Mouse (Mus musculus): ENCODE measurements around the gene Mut.
A peak's percentile ranks its signal among the peaks of the same experiment; 100 is the strongest.

The Mut gene

GRCm38 (mm10) chr17:40934420-40935231 is at the start of gene Mut, which contains the start of gene Cenpq:
Gene Mut (plus strand): TSS chr17:40934685.
Gene Cenpq (minus strand): TSS chr17:40935047.
- Histone ChIP-seq H3K4me1 (replicated peaks; ENCODE audit: low read depth, low read length) (peaks cover 9% of the 10 kb centered on the region), H3K36me3 (ENCODE audit: insufficient read depth, low read length) (peaks cover 53% of the 10 kb centered on the region), H3K4me3 (replicated peaks; ENCODE audit: low read length) (peak within 1 kb of the TSS; percentile 90), H3K27me3 (ENCODE audit: insufficient read depth, low read length) (no peaks in the 10 kb centered on the region), H3K9me3 (ENCODE audit: low read length) (no peaks in the 10 kb centered on the region)
- no peak for TF ChIP-seq POU5F1 (IDR thresholded peaks at IDR 0.05; ENCODE audit: borderline replicate concordance, low read length)
- no peak for TF ChIP-seq CTCF (conservative IDR thresholded peaks at IDR 0.05; ENCODE audit: low read length)
- no peak for TF ChIP-seq NANOG (IDR thresholded peaks at IDR 0.05; ENCODE audit: borderline replicate concordance, low read length)

- Histone ChIP-seq H3K4me1 (replicated peaks; ENCODE audit: low read depth, low read length) (peaks cover 5% of the 10 kb centered on the region; the same call in 1 of the 2 replicates), H3K4me3 (replicated peaks; ENCODE audit: low read length) (no peak overlapping the region), H3K9me3 (ENCODE audit: low read length) (no peaks in the 10 kb centered on the region), H3K27me3 (ENCODE audit: insufficient read depth, low read length) (peaks cover 8% of the 10 kb centered on the region), H3K36me3 (ENCODE audit: insufficient read depth, low read length) (no peaks in the 10 kb centered on the region)
- no peak for TF ChIP-seq CTCF (conservative IDR thresholded peaks at IDR 0.05; ENCODE audit: low read length)
- no peak for TF ChIP-seq NANOG (IDR thresholded peaks at IDR 0.05; ENCODE audit: borderline replicate concordance, low read length)
- no peak for TF ChIP-seq POU5F1 (IDR thresholded peaks at IDR 0.05; ENCODE audit: borderline replicate concordance, low read length)
Observed at GRCm38 (mm10) chr17:40885155-40885554, 49.3 kb upstream of the Mut start.

GRCm38 (mm10) chr17:40887849-40888536 is 46.5 kb upstream of the Mut start:
- TF ChIP-seq NANOG (IDR thresholded peaks at IDR 0.05; ENCODE audit: borderline replicate concordance, low read length) (no peak), CTCF (conservative IDR thresholded peaks at IDR 0.05; ENCODE audit: low read length) (no peak), POU5F1 (IDR thresholded peaks at IDR 0.05; ENCODE audit: borderline replicate concordance, low read length) (no peak)
- Histone ChIP-seq H3K27me3 (ENCODE audit: insufficient read depth, low read length) (no peaks in the 10 kb centered on the region), H3K9me3 (ENCODE audit: low read length) (no peaks in the 10 kb centered on the region), H3K4me1 (replicated peaks; ENCODE audit: low read depth, low read length) (0 out of 2 replicates have a peak, but pooled peaks cover 3% of the 10 kb centered on the region), H3K4me3 (replicated peaks; ENCODE audit: low read length) (no peak overlapping the region), H3K36me3 (ENCODE audit: insufficient read depth, low read length) (no peaks in the 10 kb centered on the region)

- Histone ChIP-seq H3K9me3 (ENCODE audit: low read length) (no peaks in the 10 kb centered on the region), H3K36me3 (ENCODE audit: insufficient read depth, low read length) (no peaks in the 10 kb centered on the region), H3K4me1 (replicated peaks; ENCODE audit: low read depth, low read length) (peaks cover 32% of the 10 kb centered on the region), H3K27me3 (ENCODE audit: insufficient read depth, low read length) (peaks cover 2% of the 10 kb centered on the region; the same call in 1 of the 2 replicates), H3K4me3 (replicated peaks; ENCODE audit: low read length) (no peak overlapping the region)
- no peak for TF ChIP-seq NANOG (IDR thresholded peaks at IDR 0.05; ENCODE audit: borderline replicate concordance, low read length)
- TF ChIP-seq CTCF (conservative IDR thresholded peaks at IDR 0.05; ENCODE audit: low read length), result peak; percentile 52
Observed at GRCm38 (mm10) chr17:40896863-40897262, 37.6 kb upstream of the Mut start.

DNA sequence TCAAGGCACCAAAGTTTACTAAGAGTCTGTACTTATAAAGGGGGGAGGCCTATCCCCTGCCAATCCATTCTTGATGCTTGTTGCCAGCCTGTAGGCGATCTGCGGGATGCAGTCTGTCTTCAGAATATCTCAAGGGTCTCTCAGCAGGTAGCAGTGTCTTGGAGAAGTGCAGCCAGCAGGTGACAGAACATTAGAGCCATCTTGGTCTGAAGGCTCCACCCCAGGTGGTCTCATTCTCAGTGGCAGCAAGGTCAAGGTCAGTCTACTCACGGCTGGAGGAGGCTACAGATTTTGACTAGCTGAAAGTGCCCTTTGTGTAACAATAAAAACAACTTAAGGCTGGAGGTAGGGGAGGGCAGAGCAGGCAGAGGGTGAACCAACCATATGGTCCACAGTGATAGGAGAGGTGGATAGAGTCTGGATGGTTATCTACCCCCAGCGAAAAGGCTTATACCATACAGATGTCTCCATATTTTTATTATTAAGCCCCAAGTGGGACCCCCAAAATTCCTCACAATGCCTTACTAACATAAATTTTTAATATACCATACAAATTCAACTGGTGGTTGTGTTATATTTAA is 34.6 kb upstream of the Mut start:
- Histone ChIP-seq H3K27me3 (ENCODE audit: insufficient read depth, low read length) (peaks cover 2% of the 10 kb centered on the region; the same call in 1 of the 2 replicates), H3K4me1 (replicated peaks; ENCODE audit: low read depth, low read length) (peaks cover 37% of the 10 kb centered on the region), H3K4me3 (replicated peaks; ENCODE audit: low read length) (no peak overlapping the region), H3K9me3 (ENCODE audit: low read length) (no peaks in the 10 kb centered on the region), H3K36me3 (ENCODE audit: insufficient read depth, low read length) (no peaks in the 10 kb centered on the region)
- TF ChIP-seq NANOG (IDR thresholded peaks at IDR 0.05; ENCODE audit: borderline replicate concordance, low read length) (peak; percentile 92), CTCF (conservative IDR thresholded peaks at IDR 0.05; ENCODE audit: low read length) (no peak)

- H3K4me1 ChIP-seq (replicated peaks; ENCODE audit: low read depth, low read length), result peaks cover 40% of the 10 kb centered on the region
- no peaks in the 10 kb centered on the region for H3K36me3 ChIP-seq (ENCODE audit: insufficient read depth, low read length)
- H3K4me3 ChIP-seq (replicated peaks; ENCODE audit: low read length), result no peak overlapping the region
- no peaks in the 10 kb centered on the region for H3K27me3 ChIP-seq (ENCODE audit: insufficient read depth, low read length)
- TF ChIP-seq POU5F1 (IDR thresholded peaks at IDR 0.05; ENCODE audit: borderline replicate concordance, low read length), result no peak
- no peak for TF ChIP-seq CTCF (conservative IDR thresholded peaks at IDR 0.05; ENCODE audit: low read length)
- peaks cover 11% of the 10 kb centered on the region for H3K9me3 ChIP-seq (ENCODE audit: low read length)
Observed at GRCm38 (mm10) chr17:40903345-40903744, 31.1 kb upstream of the Mut start.

DNA sequence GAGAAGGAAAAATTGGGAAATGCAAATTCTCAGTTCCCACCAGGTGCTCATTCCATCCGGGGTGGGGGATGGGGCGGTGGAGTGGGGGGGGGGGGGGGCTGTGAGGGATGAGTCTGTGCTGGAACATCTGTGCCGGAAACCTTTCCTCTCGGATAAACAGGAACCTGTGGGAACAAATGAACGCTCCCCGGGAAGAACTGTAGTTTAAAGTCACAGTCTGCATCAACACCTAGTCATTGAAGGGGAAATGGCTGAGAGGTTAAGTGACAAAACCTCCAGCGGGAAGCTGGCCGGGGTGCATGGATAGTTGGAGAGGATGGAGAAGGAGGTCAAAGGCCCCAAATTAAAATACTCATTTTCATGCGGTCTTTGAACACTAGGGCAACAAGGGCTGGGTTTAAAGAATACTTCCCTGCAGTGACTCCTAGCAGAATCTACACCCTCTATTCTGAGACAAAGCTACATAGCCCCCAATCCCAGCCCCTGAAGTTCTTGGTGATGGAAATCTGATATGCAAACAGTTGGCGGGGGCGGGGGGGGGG is 30.4 kb upstream of the Mut start:
- Histone ChIP-seq H3K36me3 (ENCODE audit: insufficient read depth, low read length) (no peaks in the 10 kb centered on the region), H3K4me3 (replicated peaks; ENCODE audit: low read length) (no peak overlapping the region), H3K27me3 (ENCODE audit: insufficient read depth, low read length) (no peaks in the 10 kb centered on the region), H3K9me3 (ENCODE audit: low read length) (peaks cover 11% of the 10 kb centered on the region), H3K4me1 (replicated peaks; ENCODE audit: low read depth, low read length) (peaks cover 37% of the 10 kb centered on the region)
- TF ChIP-seq CTCF (conservative IDR thresholded peaks at IDR 0.05; ENCODE audit: low read length) (no peak), NANOG (IDR thresholded peaks at IDR 0.05; ENCODE audit: borderline replicate concordance, low read length) (no peak; the same call in 1 of the 2 replicates), POU5F1 (IDR thresholded peaks at IDR 0.05; ENCODE audit: borderline replicate concordance, low read length) (no peak)

GRCm38 (mm10) chr17:40904721-40905154 is 29.7 kb upstream of the Mut start:
- no peaks in the 10 kb centered on the region for H3K27me3 ChIP-seq (ENCODE audit: insufficient read depth, low read length)
- H3K4me3 ChIP-seq (replicated peaks; ENCODE audit: low read length), result peak overlapping the region; percentile 63
- H3K36me3 ChIP-seq (ENCODE audit: insufficient read depth, low read length), result no peaks in the 10 kb centered on the region
- peaks cover 31% of the 10 kb centered on the region for H3K4me1 ChIP-seq (replicated peaks; ENCODE audit: low read depth, low read length)
- peaks cover 11% of the 10 kb centered on the region for H3K9me3 ChIP-seq (ENCODE audit: low read length)
- TF ChIP-seq CTCF (conservative IDR thresholded peaks at IDR 0.05; ENCODE audit: low read length), result no peak
- TF ChIP-seq POU5F1 (IDR thresholded peaks at IDR 0.05; ENCODE audit: borderline replicate concordance, low read length), result no peak
- TF ChIP-seq NANOG (IDR thresholded peaks at IDR 0.05; ENCODE audit: borderline replicate concordance, low read length), result no peak
